ENCODE assay signal across 19 mouse cellular contexts in the genomic region with DNA sequence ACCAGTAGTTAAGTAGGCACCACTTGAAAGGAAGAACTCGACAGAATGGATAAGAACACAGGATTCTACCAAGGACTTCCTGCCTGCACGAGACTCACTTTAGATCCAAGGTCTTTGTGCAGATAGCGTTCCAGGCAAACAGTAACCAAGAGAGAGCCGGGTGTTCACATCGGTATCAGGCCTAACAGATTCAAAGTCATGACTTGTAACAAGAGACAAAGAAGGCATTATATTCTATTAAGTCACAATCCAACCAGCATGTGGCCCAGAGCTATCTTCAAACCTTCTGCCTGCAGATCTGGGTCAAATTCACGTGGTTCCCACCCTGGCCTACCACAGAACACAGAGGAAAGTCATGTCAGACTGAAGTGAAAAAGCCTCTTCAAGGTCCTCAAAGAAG. TPM values are rescaled to one million over a fixed set of nuclear protein-coding genes. Genes with fewer than 3 reads are reported as not detected.
DNase-seq lines count a peak whose midpoint lies in the region; ATAC-seq and TF ChIP-seq lines count a peak whose summit lies in the region.
"Had no signal": no experiment of that assay in that cellular context is flagged by ENCODE, and none has a peak within 500 bp of the region (broad histone marks: within the 10 kb centered on the region; RNA-seq: fewer than 3 reads in every experiment).

No protein-coding gene starts in this region.

- 47% methylated on average over 6 of the region's 6 CpGs for WGBS in intestine, embryonic 16.5 days

- peaks cover 6% of the 10 kb centered on the region for H3K4me1 ChIP-seq in testis, adult 2 months (ENCODE audit: control insufficient read depth, insufficient read depth, low read length)
- peaks cover 16% of the 10 kb centered on the region for H3K4me1 ChIP-seq in intestine, embryonic 16.5 days (ENCODE audit: control insufficient read depth, insufficient read depth, low read length)

- no peak overlapping the region for H3K4me2 ChIP-seq in intestine, embryonic 16.5 days (ENCODE audit: low read depth, low read length)
- H3K4me2 ChIP-seq: embryonic facial prominence, embryonic 12.5 days; forebrain, embryonic 12.5 days had no signal

- no peak for TF ChIP-seq CTCF in testis, adult 2 months (IDR thresholded peaks at IDR 0.05; ENCODE audit: control insufficient read depth, insufficient read depth, insufficient replicate concordance, low read depth, low read length)

- no peak for ATAC-seq in intestine, embryonic 16.5 days
- ATAC-seq: forebrain, embryonic 14.5 days; forebrain, postnatal 0 days had no signal

- no peaks in the 10 kb centered on the region for H3K9me3 ChIP-seq in intestine, embryonic 16.5 days (ENCODE audit: control insufficient read depth, low read length)
- H3K9me3 ChIP-seq: embryonic facial prominence, embryonic 10.5 days; embryonic facial prominence, embryonic 12.5 days; forebrain, embryonic 12.5 days had no signal

- no peak overlapping the region for H3K4me3 ChIP-seq in testis, adult 2 months (ENCODE audit: control insufficient read depth, low read depth, low read length)
- H3K4me3 ChIP-seq in intestine, embryonic 16.5 days (ENCODE audit: low read length): no peak overlapping the region
- H3K4me3 ChIP-seq: embryonic facial prominence, embryonic 10.5 days; embryonic facial prominence, embryonic 12.5 days; forebrain, embryonic 12.5 days had no signal

- no peak for TF ChIP-seq POLR2A in testis, adult 2 months (IDR thresholded peaks at IDR 0.05; ENCODE audit: control insufficient read depth, low read depth, low read length)

- peak overlapping the region; percentile 62 for H3K27ac ChIP-seq in testis, adult 2 months (ENCODE audit: control insufficient read depth, insufficient read depth, low read depth, low read length)
- 0 out of 2 replicates have a peak overlapping the region, but pooled peaks have one; percentile 11 for H3K27ac ChIP-seq in intestine, embryonic 16.5 days (ENCODE audit: low read length)
- H3K27ac ChIP-seq: embryonic facial prominence, embryonic 10.5 days; embryonic facial prominence, embryonic 12.5 days; forebrain, embryonic 12.5 days had no signal

- H3K27me3 ChIP-seq in testis, adult 2 months (ENCODE audit: control insufficient read depth, insufficient read depth, low read length): no peaks in the 10 kb centered on the region
- H3K27me3 ChIP-seq in intestine, embryonic 16.5 days (replicated peaks; ENCODE audit: control insufficient read depth, insufficient read depth, low read length): 0 out of 2 replicates have a peak, but pooled peaks cover 5% of the 10 kb centered on the region

- H3K36me3 ChIP-seq in testis, adult 2 months (ENCODE audit: control insufficient read depth, insufficient read depth, low read length): no peaks in the 10 kb centered on the region
- no peaks in the 10 kb centered on the region for H3K36me3 ChIP-seq in intestine, embryonic 16.5 days (ENCODE audit: control insufficient read depth, insufficient read depth, low read length)
- H3K36me3 ChIP-seq: embryonic facial prominence, embryonic 10.5 days; embryonic facial prominence, embryonic 12.5 days; forebrain, embryonic 12.5 days had no signal

- H3K9ac ChIP-seq in intestine, embryonic 16.5 days (ENCODE audit: low read depth, low read length): 0 out of 2 replicates have a peak overlapping the region, but pooled peaks have one; percentile 6
- H3K9ac ChIP-seq: embryonic facial prominence, embryonic 12.5 days; forebrain, embryonic 12.5 days; forebrain, postnatal 0 days had no signal

- DNase-seq in testis, postnatal 10 days (ENCODE audit: low spot score): no peak
- peak; percentile 68 for DNase-seq in testis, postnatal 14 days (ENCODE audit: low spot score)
- DNase-seq in adrenal gland, postnatal 10 days: no peak
- no peak for DNase-seq in layer of hippocampus, postnatal 10 days (ENCODE audit: low spot score in 2 of 2)
- DNase-seq: adrenal gland, adult 2 months; adrenal gland, postnatal 14 days; adrenal gland, postnatal 36 days; cerebellum, adult 11-12 months; cerebellum, adult 2 months; cerebellum, adult 9-10 months; cerebellum, postnatal 10 days; cerebellum, postnatal 25 days; forebrain, postnatal 0 days had no signal

RNA-seq across cellular contexts. Expression of gene Myo7a, which starts 4.7 kb away (rescaled TPM):
- polyA plus RNA-seq in testis, adult 2 months (2012; rRNA removed): 98.0 and 110 TPM in 2 replicates
- polyA plus RNA-seq in intestine, embryonic 16.5 days (2015; fragmentation: Nextera tagmentation; extraction: Ambion mirVana): 24.0 and 35.6 TPM in 2 replicates
- total RNA-seq in adrenal gland, postnatal 10 days (2021): 10 to 100 TPM; 48.9 to 87.1 TPM
- 10 to 100 TPM; 15.1 to 17.0 TPM for total RNA-seq in layer of hippocampus, postnatal 10 days (2021)

RNA-seq across cellular contexts. Expression of gene Omp, which starts 30.6 kb away (rescaled TPM):
- polyA plus RNA-seq in testis, adult 2 months (2012; rRNA removed): 0.11 and 0.14 TPM in 2 replicates
- 0.37 TPM in 2 replicates for polyA plus RNA-seq in intestine, embryonic 16.5 days (2015; fragmentation: Nextera tagmentation; extraction: Ambion mirVana)
- total RNA-seq in adrenal gland, postnatal 10 days (2021): 1 to 10 TPM in 1 of 2 experiments, under 1 TPM in 1; 0.66 to 1.2 TPM
- 1 to 10 TPM; 1.5 to 1.8 TPM for total RNA-seq in layer of hippocampus, postnatal 10 days (2021)
- polyA plus RNA-seq: embryonic facial prominence, embryonic 10.5 days had no signal
